Mouse (Mus musculus) heart, adult 2 months (tissue): Measurements from ENCODE around the gene Rab31.

Source experiments
- CTCF ChIP-seq: fragments of 200-600 bp; IDR thresholded peaks from 2 replicates; pipeline ENCODE4 v1.8.1; 2022; ENCODE audit warnings: antibody characterized with exemption, mild to moderate bottlenecking, moderate library complexity
- EP300 ChIP-seq: fragments of 200-500 bp; IDR thresholded peaks from 2 replicates; pipeline ENCODE4 v1.6.1; 2011; ENCODE audit warnings: low read depth, low read length, control low read depth; ENCODE audit not compliant: insufficient read depth
- POLR2A ChIP-seq: fragments of 200-500 bp; IDR thresholded peaks from 2 replicates; pipeline ENCODE4 v1.6.1; 2011; ENCODE audit warnings: mild to moderate bottlenecking, low read depth, low read length, control low read depth; ENCODE audit not compliant: insufficient read depth

DNA sequence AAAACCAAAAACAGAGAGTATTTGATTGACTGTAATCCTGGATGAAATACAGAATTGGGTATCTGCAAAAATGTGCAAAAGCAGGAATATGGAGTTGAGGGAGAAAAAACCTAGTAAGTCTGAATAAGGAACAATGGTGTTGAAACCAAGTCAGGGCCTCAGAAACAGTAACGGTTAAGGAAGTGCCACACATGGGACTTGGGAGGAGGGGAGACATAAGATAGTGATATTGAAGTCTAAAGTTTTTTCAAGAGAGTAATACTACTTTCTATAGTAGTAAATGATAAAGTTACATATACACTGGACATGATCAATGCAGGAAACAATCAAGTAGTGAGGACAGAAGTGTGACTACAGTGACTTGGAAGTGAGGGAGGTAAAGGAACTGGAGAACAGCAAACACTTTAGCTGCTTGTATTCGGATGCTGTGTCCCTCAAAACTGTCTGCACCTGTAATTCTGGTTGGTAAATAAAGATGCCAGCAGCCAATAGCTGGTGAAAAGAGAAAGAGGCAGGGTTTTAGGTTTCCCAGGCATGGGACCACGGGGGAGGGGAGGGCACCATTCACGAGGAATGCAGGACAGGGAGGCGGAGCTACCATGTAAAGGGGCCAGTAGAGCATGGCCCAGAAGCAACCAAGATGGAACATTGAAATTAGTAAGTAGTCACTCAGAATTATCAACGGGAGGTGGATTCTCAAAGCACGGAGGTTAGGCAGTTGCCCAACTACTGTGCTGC, 164.8 kb downstream of the Rab31 start:
- TF ChIP-seq CTCF (no peak), POLR2A (no peak), EP300 (no peak)
